Mouse (Mus musculus) CH12.LX (cell line): Measurements from ENCODE around the gene Leng9. TPM values are rescaled to one million over a fixed set of nuclear protein-coding genes. Genes with fewer than 3 reads are reported as not detected.

Experiments
- DNase-seq: peaks from one replicate; pipeline ENCODE4 v3.0.0-alpha.2; 2013; ENCODE audit errors: extremely low read depth
- H3K27ac ChIP-seq: 2 replicates; pipeline ENCODE4 v1.5.1; 2012; ENCODE audit warnings: low read depth, mild to moderate bottlenecking, control low read depth, moderate library complexity; ENCODE audit not compliant: insufficient read depth
- H3K27me3 ChIP-seq: replicated peaks from 2 replicates; pipeline ENCODE3; 2012; ENCODE audit warnings: inconsistent platforms
- H3K36me3 ChIP-seq, 2 experiments: replicated peaks in 1 of 2; 2 replicates each; pipeline versions ENCODE3 to v1.6.1; 2012; ENCODE audit warnings: inconsistent platforms in 1 of 2, low read length in 1 of 2, mild to moderate bottlenecking in 1 of 2, mixed read lengths in 1 of 2, moderate library complexity in 1 of 2; ENCODE audit not compliant: control insufficient read depth in 1 of 2, insufficient read depth in 1 of 2
- H3K4me1 ChIP-seq, 2 experiments: 2 replicates each; pipeline ENCODE4 v1.6.1; 2012; ENCODE audit warnings: inconsistent platforms in 1 of 2, moderate library complexity in 1 of 2; ENCODE audit not compliant: insufficient read depth in 2 of 2, control insufficient read depth in 1 of 2
- H3K4me2 ChIP-seq: 2 replicates; pipeline ENCODE4 v1.6.1; 2012; ENCODE audit warnings: low read depth, mild to moderate bottlenecking, control low read depth; ENCODE audit not compliant: poor library complexity, insufficient read depth, severe bottlenecking
- H3K4me3 ChIP-seq, 3 experiments: fragments of 150-350 bp in 1 of 3; sonication (generic) in 1 of 3; replicated peaks in 1 of 3; 2 replicates each; pipeline versions ENCODE3 to v1.5.1; 2011 to 2012; ENCODE audit warnings: low read depth in 2 of 3, low read length in 2 of 3, mild to moderate bottlenecking in 2 of 3, moderate library complexity in 2 of 3, control low read depth in 1 of 3, improper control_type of control experiment in 1 of 3, inconsistent platforms in 1 of 3, mixed read lengths in 1 of 3; ENCODE audit not compliant: poor library complexity in 1 of 3
- H3K79me2 ChIP-seq: replicated peaks from 2 replicates; pipeline ENCODE4 v1.6.1; 2012; ENCODE audit warnings: mild to moderate bottlenecking, moderate library complexity; ENCODE audit not compliant: control insufficient read depth, poor library complexity, insufficient read depth, severe bottlenecking; ENCODE audit errors: extremely low read depth
- H3K9ac ChIP-seq: 2 replicates; pipeline ENCODE4 v1.6.1; 2012; ENCODE audit warnings: low read depth, mild to moderate bottlenecking, control low read depth, moderate library complexity; ENCODE audit not compliant: insufficient read depth
- H3K9me3 ChIP-seq: replicated peaks from 2 replicates; pipeline ENCODE3; 2012; ENCODE audit warnings: low read length, inconsistent platforms, mixed read lengths
- CHD1 ChIP-seq: IDR thresholded peaks from 2 replicates; pipeline ENCODE4 v1.6.1; 2012; ENCODE audit warnings: low read depth, low read length, improper control_type of control experiment, inconsistent platforms
- CHD2 ChIP-seq: IDR thresholded peaks from 2 replicates; pipeline ENCODE4 v1.6.1; 2011; ENCODE audit warnings: low read length, improper control_type of control experiment
- CTCF ChIP-seq, 2 experiments: IDR thresholded peaks in 1 of 2; conservative IDR thresholded peaks in 1 of 2; 2 replicates each; pipeline ENCODE4 v1.5.1; 2011 to 2012; ENCODE audit warnings: low read depth in 2 of 2, low read length in 2 of 2, improper control_type of control experiment in 1 of 2, inconsistent platforms in 1 of 2, mild to moderate bottlenecking in 1 of 2, moderate library complexity in 1 of 2
- E2F4 ChIP-seq: IDR thresholded peaks from 2 replicates; pipeline ENCODE4 v1.6.1; 2011; ENCODE audit warnings: low read depth, low read length, improper control_type of control experiment; ENCODE audit not compliant: insufficient replicate concordance
- JUND ChIP-seq: conservative IDR thresholded peaks from 2 replicates; pipeline ENCODE4 v1.6.1; 2011; ENCODE audit warnings: low read depth, low read length, improper control_type of control experiment
- MAZ ChIP-seq: IDR thresholded peaks from 2 replicates; pipeline ENCODE4 v1.6.1; 2012; ENCODE audit warnings: low read depth, mild to moderate bottlenecking, inconsistent platforms, low read length, improper control_type of control experiment, moderate library complexity
- MEF2A ChIP-seq: IDR thresholded peaks from 2 replicates; pipeline ENCODE4 v1.6.1; 2014; ENCODE audit warnings: low read depth, mild to moderate bottlenecking, inconsistent platforms, low read length, improper control_type of control experiment, borderline replicate concordance
- PAX5 ChIP-seq: IDR thresholded peaks from 2 replicates; pipeline ENCODE4 v1.6.1; 2012; ENCODE audit warnings: low read length, inconsistent platforms, mixed read lengths
- POLR2AphosphoS2 ChIP-seq: IDR thresholded peaks from 2 replicates; pipeline ENCODE4 v1.6.1; 2011; ENCODE audit warnings: low read depth, low read length, improper control_type of control experiment
- RAD21 ChIP-seq: IDR thresholded peaks from 2 replicates; pipeline ENCODE4 v1.6.1; 2011; ENCODE audit warnings: low read depth, mild to moderate bottlenecking, low read length, improper control_type of control experiment, moderate library complexity
- SMC3 ChIP-seq: IDR thresholded peaks from 2 replicates; pipeline ENCODE4 v1.6.1; 2011; ENCODE audit warnings: low read depth, low read length, improper control_type of control experiment
- TCF12 ChIP-seq: IDR thresholded peaks from 2 replicates; pipeline ENCODE4 v1.6.1; 2014; ENCODE audit warnings: low read depth, mild to moderate bottlenecking, inconsistent platforms, low read length, improper control_type of control experiment
- ZC3H11A ChIP-seq: IDR thresholded peaks from 2 replicates; pipeline ENCODE4 v1.6.1; 2012; ENCODE audit warnings: low read depth, mild to moderate bottlenecking, inconsistent platforms, low read length, improper control_type of control experiment
- ZMIZ1 ChIP-seq: IDR thresholded peaks from 2 replicates; pipeline ENCODE4 v1.6.1; 2012; ENCODE audit warnings: low read depth, mild to moderate bottlenecking, inconsistent platforms, low read length, improper control_type of control experiment
- dilution Hi-C: fragments of 300-500 bp; cut with MboI; formaldehyde crosslinking; loops from 2 replicates; pipeline ENCODE4 v1.14.3; 2020; ENCODE audit warnings: low sequenced_read_pairs; ENCODE audit not compliant: extremely low pct_unique_long_range_greater_than_20kb, extremely low pct_ligation_motif_present
- in situ Hi-C: fragments of 300-500 bp; cut with MboI; formaldehyde crosslinking; loops from 3 replicates; pipeline ENCODE4 v1.14.3; 2019; ENCODE audit warnings: low sequenced_read_pairs, low pct_ligation_motif_present, low pct_unique_long_range_greater_than_20kb, mixed read lengths
- polyA plus RNA-seq: library from polyadenylated mRNA; unstranded; fragments of >175 nt; gene quantifications from 2 replicates; pipeline ENCODE4 v1.2.1, GENCODE M21; 2012; ENCODE audit warnings: low read depth; ENCODE audit not compliant: insufficient read length
- total RNA-seq, 2 experiments: library from RNA; depleted of rRNA; stranded (reverse); fragments of 300-350 nt in 1 of 2; fragments of >200 nt in 1 of 2; gene quantifications; 2 replicates each; pipeline ENCODE4 v1.2.3; 2012 to 2014

The Leng9 gene
- total and polyA plus RNA-seq, 3 experiments, result 1.1 to 1.2 (median 1.2) TPM

DNA sequence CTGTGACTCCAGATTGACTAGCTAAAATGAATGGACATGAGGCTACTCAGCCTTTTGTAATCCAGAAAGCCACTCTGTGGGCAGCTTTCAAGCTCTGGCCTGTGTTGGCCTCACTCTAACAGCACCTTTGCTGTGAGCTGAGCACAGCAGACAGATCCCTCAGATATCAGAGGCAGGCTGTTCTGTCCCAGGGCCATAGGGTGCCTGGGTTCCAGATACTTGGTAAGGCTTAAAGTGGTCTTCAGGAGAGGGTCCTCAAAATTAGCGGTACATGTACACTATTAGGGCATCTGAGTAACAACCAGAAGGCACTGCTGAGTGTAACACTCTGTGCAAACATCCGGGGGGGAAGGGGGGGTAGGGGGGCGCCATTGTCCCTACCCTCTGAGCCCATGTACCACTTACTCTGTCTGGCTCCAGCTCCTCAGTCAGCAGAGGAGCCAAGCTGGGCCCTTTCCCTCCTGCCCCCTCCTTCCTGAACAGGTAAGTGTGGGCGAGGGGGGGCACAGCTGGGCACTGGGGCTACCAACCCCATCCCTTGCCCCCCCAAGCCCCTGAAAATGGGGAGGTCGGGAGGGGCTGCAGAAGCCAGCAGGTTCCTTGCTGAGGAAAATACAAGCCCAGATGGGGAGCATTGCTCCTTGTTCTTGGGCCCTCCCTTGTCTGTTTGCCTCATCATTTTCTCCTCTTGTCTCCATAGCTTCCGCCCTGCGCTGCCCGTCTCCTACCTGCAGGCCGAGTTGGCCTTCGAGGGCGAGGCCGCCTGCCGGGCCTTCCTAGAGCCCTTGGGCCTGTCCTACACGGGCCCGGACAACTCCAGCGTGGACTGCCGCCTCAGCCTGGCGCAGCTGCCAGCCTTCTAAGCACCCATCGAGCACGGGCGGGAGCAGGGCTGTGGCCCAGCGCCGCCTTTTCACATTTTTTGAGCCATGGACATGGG is 3.7 kb downstream of the Leng9 start:
- H3K27me3 ChIP-seq, result no peaks in the 10 kb centered on the region
- no peak overlapping the region for H3K9ac ChIP-seq
- peaks cover 19 to 45% of the 10 kb centered on the region in 2 experiments for H3K4me1 ChIP-seq
- DNase-seq, result no peak
- H3K36me3 ChIP-seq, result peaks cover 67 to 70% of the 10 kb centered on the region in 2 experiments
- dilution Hi-C loops (no loop called here), in situ Hi-C loops (no loop called here)
- H3K9me3 ChIP-seq, result no peaks in the 10 kb centered on the region
- no peak overlapping the region for H3K4me3 ChIP-seq
- H3K27ac ChIP-seq, result no peak overlapping the region
- no peak overlapping the region for H3K4me2 ChIP-seq
- peaks cover 2% of the 10 kb centered on the region; the same call in 1 of the 2 replicates for H3K79me2 ChIP-seq
- TF ChIP-seq CHD2 (no peak), E2F4 (no peak), JUND (no peak), POLR2AphosphoS2 (no peak), ZMIZ1 (no peak), CHD1 (no peak), TCF12 (no peak), PAX5 (no peak), ZC3H11A (no peak), MAZ (no peak)

DNA sequence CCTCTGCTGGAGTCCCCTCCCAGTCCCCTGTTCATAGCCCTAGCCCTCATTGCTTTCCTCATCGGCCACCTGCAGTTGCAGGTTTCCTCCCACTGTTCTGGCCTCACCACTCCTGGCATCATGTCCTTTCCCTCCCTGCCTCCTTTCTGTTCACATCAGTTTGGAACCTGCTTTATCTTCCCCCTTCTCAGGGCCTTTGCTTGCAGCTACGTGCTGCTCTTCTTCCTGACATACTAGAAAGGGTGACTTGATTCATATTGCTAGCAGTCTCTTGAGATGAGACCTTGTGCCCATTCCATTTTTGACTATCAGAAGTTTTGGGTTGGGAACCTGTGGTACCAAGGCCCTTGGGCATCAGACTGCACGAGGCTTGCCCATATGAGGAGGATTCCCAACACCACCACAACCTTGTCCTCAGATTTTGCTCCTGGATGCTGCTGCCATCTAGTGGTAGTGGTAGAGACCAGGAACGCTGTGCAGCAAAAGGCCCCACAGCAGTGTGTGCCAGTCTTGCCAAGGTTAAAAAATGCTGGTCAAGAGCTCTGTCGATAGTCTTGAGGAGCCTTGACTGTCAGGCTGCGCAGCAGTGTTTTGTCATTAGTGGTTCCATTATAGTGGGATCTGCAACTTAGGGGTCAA is 4.5 kb downstream of the Leng9 start:
- Histone ChIP-seq H3K9ac (no peak overlapping the region), H3K79me2 (peaks cover 2% of the 10 kb centered on the region; the same call in 1 of the 2 replicates), H3K4me1 (peaks cover 17 to 45% of the 10 kb centered on the region in 2 experiments), H3K36me3 (peaks cover 75 to 79% of the 10 kb centered on the region in 2 experiments), H3K27me3 (no peaks in the 10 kb centered on the region), H3K9me3 (no peaks in the 10 kb centered on the region), H3K4me3 (no peak overlapping the region), H3K4me2 (no peak overlapping the region), H3K27ac (no peak overlapping the region)
- peak; percentile 60 for DNase-seq
- in situ Hi-C loops (no loop called here), dilution Hi-C loops (no loop called here)
- TF ChIP-seq SMC3 (peak; percentile 70), RAD21 (peak; percentile 72), CTCF (conservative IDR thresholded peaks at IDR 0.05 in 1 of 2, IDR thresholded peaks at IDR 0.05 in 1 of 2; ENCODE audit: low read depth in 2 of 2, low read length in 2 of 2) (peak; percentile 77 to 81), MEF2A (no peak)
